Mouse (Mus musculus): ENCODE measurements around the gene Pou3f3. TPM values are rescaled to one million over a fixed set of nuclear protein-coding genes. Genes with fewer than 3 reads are reported as not detected.

Gene Pou3f3
- polyA plus RNA-seq, 1 experiment from 2014 or later = 0.03 TPM

GRCm38 (mm10) chr1:42742242-42742560 lies 46.6 kb downstream of the Pou3f3 start:
- no peaks in the 10 kb centered on the region for H3K9me3 ChIP-seq (replicated peaks)
- no peak for ATAC-seq (ENCODE audit: insufficient read depth)
- no peaks in the 10 kb centered on the region for H3K27me3 ChIP-seq
- no peak overlapping the region for H3K27ac ChIP-seq (replicated peaks)
- no peak overlapping the region for H3K4me3 ChIP-seq (replicated peaks)
- no peak overlapping the region for H3K4me2 ChIP-seq
- H3K9ac ChIP-seq = no peak overlapping the region
- no peaks in the 10 kb centered on the region for H3K36me3 ChIP-seq (replicated peaks)
- no peaks in the 10 kb centered on the region for H3K4me1 ChIP-seq (replicated peaks)
- WGBS (ENCODE audit: insufficient replicate concordance) = 64% methylated on average over 4 of the region's 4 CpGs

- H3K27ac ChIP-seq (replicated peaks) = no peak overlapping the region
- H3K36me3 ChIP-seq (replicated peaks) = no peaks in the 10 kb centered on the region
- H3K9me3 ChIP-seq (replicated peaks) = no peaks in the 10 kb centered on the region
- H3K27me3 ChIP-seq = no peaks in the 10 kb centered on the region
- 10% methylated on average over 3 of the region's 3 CpGs for WGBS (ENCODE audit: insufficient replicate concordance)
- H3K4me2 ChIP-seq = no peak overlapping the region
- no peak for ATAC-seq (ENCODE audit: insufficient read depth)
- no peaks in the 10 kb centered on the region for H3K4me1 ChIP-seq (replicated peaks)
- H3K4me3 ChIP-seq (replicated peaks) = no peak overlapping the region
- H3K9ac ChIP-seq = no peak overlapping the region
Measured at GRCm38 (mm10) chr1:42745047-42745446, 49.5 kb downstream of the Pou3f3 start.

- Histone ChIP-seq H3K4me3 (replicated peaks) (no peak overlapping the region), H3K36me3 (replicated peaks) (no peaks in the 10 kb centered on the region), H3K27me3 (no peaks in the 10 kb centered on the region), H3K9ac (no peak overlapping the region), H3K27ac (replicated peaks) (no peak overlapping the region), H3K9me3 (replicated peaks) (no peaks in the 10 kb centered on the region), H3K4me2 (no peak overlapping the region), H3K4me1 (replicated peaks) (no peaks in the 10 kb centered on the region)
- no peak for ATAC-seq (ENCODE audit: insufficient read depth)
- 46% methylated on average over 6 of the region's 6 CpGs for WGBS (ENCODE audit: insufficient replicate concordance)
Measured at GRCm38 (mm10) chr1:42749536-42750292, 54.1 kb downstream of the Pou3f3 start.

Other genes starting within 250 kb of the Pou3f3 start
- gene Mrps9, start 155.5 kb downstream of the Pou3f3 start, polyA plus RNA-seq (2015; fragmentation: Nextera tagmentation; extraction: Ambion mirVana) = 23.0 and 24.2 TPM in 2 replicates